Mouse (Mus musculus): ENCODE measurements around the gene Ccdc57. TPM values are rescaled to one million over a fixed set of nuclear protein-coding genes. Genes with fewer than 3 reads are reported as not detected.
"Not testable (repeated sequence)": the region's sequence is repeated elsewhere in the genome, so short reads cannot be mapped to it uniquely, and the experiment has no call there.

The Ccdc57 gene
- polyA plus RNA-seq, 1 experiment from 2014 or later: 9.2 TPM

DNA sequence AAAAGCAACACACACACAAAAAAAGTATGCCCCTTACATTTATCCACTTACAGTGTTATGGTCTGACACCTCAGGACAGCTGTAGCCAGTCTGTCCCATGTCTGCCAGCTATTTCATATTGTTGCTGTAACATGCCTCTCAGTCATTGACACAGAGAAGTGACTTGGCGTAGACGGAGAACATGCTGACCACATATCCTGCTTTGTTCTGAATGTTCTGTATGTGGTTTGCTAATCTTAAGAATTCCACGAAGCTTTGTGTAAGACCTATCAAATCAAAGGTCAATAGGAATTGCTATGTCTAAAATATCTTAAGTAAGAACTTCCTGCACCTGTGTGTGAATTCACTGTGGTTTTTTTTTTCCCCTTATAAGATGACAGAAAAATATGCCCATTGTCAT is 134.4 kb downstream of the Ccdc57 start:
- H3K4me1 ChIP-seq (ENCODE audit: insufficient read depth, low read length): peaks cover 22% of the 10 kb centered on the region
- H3K4me2 ChIP-seq (replicated peaks; ENCODE audit: low read depth, low read length): no peak overlapping the region
- H3K9me3 ChIP-seq (ENCODE audit: low read length): no peaks in the 10 kb centered on the region
- H3K27me3 ChIP-seq (ENCODE audit: insufficient read depth, low read length): no peaks in the 10 kb centered on the region
- no peak overlapping the region for H3K27ac ChIP-seq (ENCODE audit: low read length)
- ATAC-seq (ENCODE audit: low FRiP score, low TSS enrichment): no peak
- no peak overlapping the region for H3K4me3 ChIP-seq (ENCODE audit: low read length)
- no peak overlapping the region for H3K9ac ChIP-seq (replicated peaks; ENCODE audit: low read length)
- 88% methylated on average over 3 of the region's 3 CpGs for whole genome bisulfite sequencing
- H3K36me3 ChIP-seq (ENCODE audit: insufficient read depth, low read length): peaks cover 15% of the 10 kb centered on the region

DNA sequence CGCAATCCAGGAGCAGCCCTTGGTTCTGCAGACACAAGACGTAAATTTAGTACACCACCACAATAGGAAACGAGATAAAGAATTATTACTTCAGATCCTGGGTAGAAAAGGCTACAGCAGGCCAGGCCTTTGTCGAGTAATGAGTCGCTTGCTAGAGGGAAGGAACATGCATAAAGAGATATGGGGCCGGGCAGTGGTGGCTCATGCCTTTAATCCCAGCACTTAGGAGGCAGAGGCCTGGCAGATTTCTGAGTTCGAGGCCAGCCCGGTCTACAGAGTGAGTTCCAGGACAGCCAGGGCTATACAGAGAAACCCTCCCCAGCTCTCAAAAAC is 136.1 kb downstream of the Ccdc57 start:
- H3K9me3 ChIP-seq (ENCODE audit: low read length): no peaks in the 10 kb centered on the region
- peak; percentile 30 for ATAC-seq (ENCODE audit: low FRiP score, low TSS enrichment)
- H3K4me1 ChIP-seq (ENCODE audit: insufficient read depth, low read length): peaks cover 22% of the 10 kb centered on the region
- H3K4me3 ChIP-seq (ENCODE audit: low read length): peak overlapping the region; percentile 94
- H3K27me3 ChIP-seq (ENCODE audit: insufficient read depth, low read length): no peaks in the 10 kb centered on the region
- H3K36me3 ChIP-seq (ENCODE audit: insufficient read depth, low read length): peaks cover 29% of the 10 kb centered on the region
- WGBS: 23% methylated on average over 8 of the region's 8 CpGs
- H3K27ac ChIP-seq (ENCODE audit: low read length): peak overlapping the region; percentile 83
- peak overlapping the region; percentile 95 for H3K9ac ChIP-seq (replicated peaks; ENCODE audit: low read length)
- H3K4me2 ChIP-seq (replicated peaks; ENCODE audit: low read depth, low read length): peak overlapping the region; percentile 45

DNA sequence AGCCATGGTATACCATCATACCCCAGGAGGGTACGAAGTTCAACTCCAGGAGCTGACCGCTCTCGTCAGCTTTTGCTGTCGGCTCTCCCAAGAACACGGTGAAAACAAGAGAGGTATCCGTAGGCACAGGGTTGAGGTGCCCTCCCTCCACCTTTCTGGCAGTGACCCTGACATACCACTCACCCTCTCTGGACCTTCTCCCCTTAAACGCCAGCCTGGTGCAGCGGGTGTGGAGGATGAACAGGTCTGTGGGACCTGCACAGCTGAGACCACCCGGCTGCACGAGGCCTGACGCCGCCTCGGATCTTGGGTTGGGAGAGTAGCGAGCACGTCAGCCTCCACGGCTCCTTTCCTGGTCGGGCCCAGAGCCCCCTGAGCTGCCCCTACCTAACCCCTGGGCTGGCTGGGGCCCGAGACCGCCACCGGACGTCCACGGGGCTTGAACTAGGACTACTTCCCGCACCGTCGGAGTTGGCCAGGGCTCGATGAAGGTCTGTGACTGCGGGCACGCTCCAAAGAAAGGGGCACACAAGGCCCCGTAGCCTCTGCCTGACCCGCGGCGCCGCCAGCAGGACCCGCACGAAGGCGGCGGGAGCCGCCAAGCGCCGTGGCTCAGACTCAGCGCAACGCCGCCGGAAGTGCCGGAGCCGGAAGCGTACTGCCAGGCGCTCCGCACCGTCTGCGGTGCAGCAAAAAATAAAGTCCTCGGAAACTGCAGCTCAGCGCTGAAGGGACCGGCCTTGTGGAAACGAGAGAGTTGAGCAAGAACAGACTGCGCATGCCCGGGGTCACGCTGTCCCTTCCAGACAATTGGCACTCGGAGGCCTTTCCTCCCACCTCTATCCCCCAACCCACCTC is 136.7 kb downstream of the Ccdc57 start, which contains the start of gene Dus1l:
Gene Dus1l (minus strand): TSS at position 648 of the 858 bp plus-strand sequence.
- peaks cover 35% of the 10 kb centered on the region for H3K36me3 ChIP-seq (ENCODE audit: insufficient read depth, low read length)
- 2% methylated on average over 59 of the region's 59 CpGs for WGBS

DNA sequence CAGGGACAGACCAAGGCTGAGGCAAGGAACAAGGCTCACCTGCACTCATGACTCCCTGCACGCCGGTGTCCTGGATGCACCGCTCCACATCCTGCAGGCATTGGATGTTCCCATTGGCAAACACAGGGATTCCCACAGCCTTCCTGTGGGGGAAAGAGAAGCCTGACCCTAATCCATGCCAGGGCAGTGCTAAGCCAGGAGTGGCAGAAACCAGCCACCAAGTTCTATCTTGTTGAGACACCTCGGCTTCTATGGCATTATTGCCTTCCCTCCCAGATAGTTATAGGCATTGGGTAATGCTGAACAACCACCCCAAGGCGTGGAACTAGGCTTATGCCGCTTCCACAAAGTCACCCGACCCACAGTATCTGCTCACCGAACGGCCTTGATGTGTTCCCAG is 140.0 kb downstream of the Ccdc57 start:
- no peak for ATAC-seq (ENCODE audit: low FRiP score, low TSS enrichment)
- Histone ChIP-seq H3K4me2 (replicated peaks; ENCODE audit: low read depth, low read length) (no peak overlapping the region), H3K27ac (ENCODE audit: low read length) (no peak overlapping the region), H3K4me1 (ENCODE audit: insufficient read depth, low read length) (peaks cover 16% of the 10 kb centered on the region), H3K4me3 (ENCODE audit: low read length) (no peak overlapping the region), H3K9ac (replicated peaks; ENCODE audit: low read length) (no peak overlapping the region), H3K36me3 (ENCODE audit: insufficient read depth, low read length) (peaks cover 63% of the 10 kb centered on the region), H3K9me3 (ENCODE audit: low read length) (no peaks in the 10 kb centered on the region), H3K27me3 (ENCODE audit: insufficient read depth, low read length) (no peaks in the 10 kb centered on the region)
- WGBS: 94% methylated on average over 9 of the region's 9 CpGs

More for the DNA sequence above, 136.7 kb downstream of the Ccdc57 start, which contains the start of gene Dus1l:
- no peaks in the 10 kb centered on the region for H3K27me3 ChIP-seq (ENCODE audit: insufficient read depth, low read length)
- ATAC-seq (ENCODE audit: low FRiP score, low TSS enrichment): peak; percentile 87
- H3K4me2 ChIP-seq (replicated peaks; ENCODE audit: low read depth, low read length): peak within 1 kb of the TSS; percentile 93
- peaks cover 25% of the 10 kb centered on the region for H3K4me1 ChIP-seq (ENCODE audit: insufficient read depth, low read length)
- H3K9ac ChIP-seq (replicated peaks; ENCODE audit: low read length): peak within 1 kb of the TSS; percentile 95
- H3K27ac ChIP-seq (ENCODE audit: low read length): peak within 1 kb of the TSS; percentile 83
- peak within 1 kb of the TSS; percentile 94 for H3K4me3 ChIP-seq (ENCODE audit: low read length)
- no peaks in the 10 kb centered on the region for H3K9me3 ChIP-seq (ENCODE audit: low read length)

DNA sequence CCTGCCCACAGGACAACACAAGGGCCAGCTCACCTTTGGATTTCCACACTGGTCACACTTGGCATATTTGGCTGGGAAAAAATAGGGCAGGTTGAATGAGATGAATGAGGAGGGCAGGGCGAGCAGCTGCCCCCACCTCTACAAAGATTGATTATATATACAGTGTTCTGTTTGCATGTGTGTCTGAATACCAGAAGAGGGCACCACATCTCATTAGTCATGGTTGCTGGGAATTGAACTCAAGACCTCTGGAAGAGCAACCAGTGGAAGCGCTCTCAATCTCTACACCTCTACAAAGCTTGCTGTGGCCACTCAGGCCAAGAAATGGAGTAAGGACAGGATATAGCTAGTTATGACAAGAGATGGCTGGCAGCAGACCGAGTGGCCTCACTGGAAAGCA is 142.9 kb downstream of the Ccdc57 start:
- no peak for ATAC-seq (ENCODE audit: low FRiP score, low TSS enrichment)
- no peak overlapping the region for H3K27ac ChIP-seq (ENCODE audit: low read length)
- WGBS: 89% methylated on average over 3 of the region's 3 CpGs
- H3K4me1 ChIP-seq (ENCODE audit: insufficient read depth, low read length): peaks cover 14% of the 10 kb centered on the region
- no peaks in the 10 kb centered on the region for H3K27me3 ChIP-seq (ENCODE audit: insufficient read depth, low read length)
- H3K4me3 ChIP-seq (ENCODE audit: low read length): no peak overlapping the region
- peaks cover 76% of the 10 kb centered on the region for H3K36me3 ChIP-seq (ENCODE audit: insufficient read depth, low read length)
- no peak overlapping the region for H3K4me2 ChIP-seq (replicated peaks; ENCODE audit: low read depth, low read length)
- H3K9me3 ChIP-seq (ENCODE audit: low read length): no peaks in the 10 kb centered on the region
- H3K9ac ChIP-seq (replicated peaks; ENCODE audit: low read length): no peak overlapping the region

DNA sequence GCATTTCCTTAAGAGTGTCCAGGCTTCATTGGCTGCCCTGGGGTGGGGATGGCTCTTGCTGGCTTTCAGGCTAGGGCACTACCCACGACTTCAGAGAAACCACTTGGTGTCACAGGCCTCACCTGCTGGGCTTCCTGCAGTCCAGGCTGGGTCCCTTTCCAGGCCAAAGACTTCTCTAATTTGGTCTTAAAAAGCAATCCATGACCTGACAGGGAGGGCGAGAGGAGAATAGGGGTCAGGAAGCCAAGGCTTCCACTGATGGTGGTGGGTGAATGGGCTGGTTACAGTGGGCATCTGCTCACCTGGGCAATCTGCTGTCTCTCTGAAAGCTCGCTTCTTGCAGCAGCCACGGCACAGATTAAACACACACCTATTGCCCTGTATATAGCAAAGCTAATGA is 143.3 kb downstream of the Ccdc57 start:
- ATAC-seq (ENCODE audit: low FRiP score, low TSS enrichment): no peak
- no peaks in the 10 kb centered on the region for H3K27me3 ChIP-seq (ENCODE audit: insufficient read depth, low read length)
- WGBS: 88% methylated on average over 4 of the region's 4 CpGs

DNA sequence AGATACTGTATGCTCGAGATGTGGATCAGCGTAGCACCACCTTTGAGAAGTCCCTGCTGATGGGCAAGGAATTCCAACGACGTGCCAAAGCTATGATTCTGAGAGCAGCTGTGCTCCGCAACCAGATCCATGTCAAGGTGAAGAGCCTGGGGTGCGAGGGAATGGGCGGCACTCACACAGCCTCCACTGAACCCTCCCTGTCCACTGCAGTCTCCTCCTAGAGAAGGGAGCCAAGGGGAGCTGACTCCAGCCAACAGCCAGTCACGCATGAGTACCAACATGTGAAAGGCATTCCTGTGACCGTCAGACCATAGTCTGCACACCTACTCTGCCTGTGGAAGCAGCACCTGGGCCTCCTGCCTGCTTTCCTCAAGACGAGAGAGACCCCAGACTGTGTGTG is 144.2 kb downstream of the Ccdc57 start:
- not testable (repeated sequence) for H3K9ac ChIP-seq (replicated peaks; ENCODE audit: low read length); H3K9me3 ChIP-seq (ENCODE audit: low read length); H3K27ac ChIP-seq (ENCODE audit: low read length); H3K4me3 ChIP-seq (ENCODE audit: low read length); H3K27me3 ChIP-seq (ENCODE audit: insufficient read depth, low read length); H3K4me2 ChIP-seq (replicated peaks; ENCODE audit: low read depth, low read length)
- peaks cover 64% of the 10 kb centered on the region for H3K36me3 ChIP-seq (ENCODE audit: insufficient read depth, low read length)
- H3K4me1 ChIP-seq (ENCODE audit: insufficient read depth, low read length): peaks cover 13% of the 10 kb centered on the region
- peak; percentile 37; the same call in 1 of the 2 replicates for ATAC-seq (ENCODE audit: low FRiP score, low TSS enrichment)
- WGBS: 61% methylated on average over 9 of the region's 10 CpGs

More for the DNA sequence above, 143.3 kb downstream of the Ccdc57 start:
- H3K4me3 ChIP-seq (ENCODE audit: low read length): no peak overlapping the region
- H3K27ac ChIP-seq (ENCODE audit: low read length): no peak overlapping the region
- no peaks in the 10 kb centered on the region for H3K9me3 ChIP-seq (ENCODE audit: low read length)
- H3K36me3 ChIP-seq (ENCODE audit: insufficient read depth, low read length): peaks cover 72% of the 10 kb centered on the region
- no peak overlapping the region for H3K9ac ChIP-seq (replicated peaks; ENCODE audit: low read length)
- no peak overlapping the region for H3K4me2 ChIP-seq (replicated peaks; ENCODE audit: low read depth, low read length)
- peaks cover 11% of the 10 kb centered on the region for H3K4me1 ChIP-seq (ENCODE audit: insufficient read depth, low read length)

DNA sequence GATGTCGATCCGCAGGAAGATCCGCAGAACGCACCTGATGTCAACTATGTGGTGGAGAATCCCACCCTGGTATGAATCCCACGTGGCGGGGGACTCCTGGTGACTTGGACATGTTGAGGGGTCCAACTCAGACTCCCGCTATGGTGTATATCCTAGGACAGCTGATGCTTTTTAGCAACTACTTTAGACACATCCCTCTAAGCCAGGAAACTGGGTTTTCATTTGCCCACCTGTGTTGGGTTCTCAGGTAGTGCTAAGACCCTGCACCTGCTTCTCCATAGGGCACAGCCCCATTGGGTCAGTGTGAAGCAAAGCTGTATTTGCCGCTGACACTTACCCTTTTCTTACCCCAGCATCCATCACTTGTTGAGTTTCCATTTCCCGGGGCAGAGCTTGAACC is 147.5 kb downstream of the Ccdc57 start:
- Histone ChIP-seq H3K4me3 (ENCODE audit: low read length) (peak overlapping the region; percentile 98), H3K27ac (ENCODE audit: low read length) (no peak overlapping the region), H3K4me2 (replicated peaks; ENCODE audit: low read depth, low read length) (peak overlapping the region; percentile 97), H3K36me3 (ENCODE audit: insufficient read depth, low read length) (peaks cover 33% of the 10 kb centered on the region), H3K9ac (replicated peaks; ENCODE audit: low read length) (peak overlapping the region; percentile 82), H3K4me1 (ENCODE audit: insufficient read depth, low read length) (peaks cover 16% of the 10 kb centered on the region), H3K27me3 (ENCODE audit: insufficient read depth, low read length) (no peaks in the 10 kb centered on the region; the same call in 1 of the 2 replicates), H3K9me3 (ENCODE audit: low read length) (no peaks in the 10 kb centered on the region)
- ATAC-seq (ENCODE audit: low FRiP score, low TSS enrichment): no peak
- WGBS: 32% methylated on average over 9 of the region's 9 CpGs

DNA sequence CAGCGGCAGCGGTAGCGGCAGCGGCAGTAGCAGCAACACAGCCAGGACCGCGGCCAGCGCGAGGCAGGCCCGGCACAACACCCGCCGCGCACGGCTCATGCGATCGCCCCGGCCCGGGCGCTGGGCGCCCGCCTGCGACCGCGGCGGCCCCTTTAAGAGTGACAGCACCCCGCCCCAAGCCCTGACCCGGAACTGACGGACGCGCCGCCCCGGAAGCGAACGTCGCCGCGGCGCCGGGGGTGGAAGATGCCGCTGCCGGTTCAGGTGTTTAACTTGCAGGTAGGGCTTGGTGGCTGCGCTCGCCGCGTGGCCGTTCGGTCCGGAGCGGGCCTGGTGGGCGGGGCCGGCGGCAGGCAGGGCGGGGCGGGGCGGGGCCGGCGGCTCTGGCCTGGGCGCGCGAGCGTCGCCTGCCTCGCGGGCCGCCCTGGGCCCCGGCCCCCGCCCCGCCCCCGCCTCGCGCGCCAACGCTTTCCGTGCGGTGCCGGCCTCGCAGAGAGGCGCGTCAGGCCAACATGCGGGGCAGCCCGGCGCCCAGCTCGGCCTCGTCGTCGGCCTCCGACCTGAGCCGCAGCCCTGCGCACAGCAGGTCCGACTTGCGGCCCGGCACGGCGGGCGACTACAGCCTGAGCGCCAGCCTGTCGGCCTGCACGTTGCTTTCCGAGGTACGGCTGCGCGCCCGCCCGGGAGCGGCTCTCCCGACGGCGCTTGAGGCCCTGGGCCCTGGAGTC is 148.4 kb downstream of the Ccdc57 start, which contains the start of the genes Rfng and Gps1:
Gene Rfng (minus strand): TSS at position 144 of the 728 bp plus-strand sequence.
Gene Gps1 (plus strand): TSS at position 209 of the 728 bp plus-strand sequence.
- WGBS: 0% methylated on average over 85 of the region's 107 CpGs
- peak within 1 kb of the TSS; percentile 82 for H3K9ac ChIP-seq (replicated peaks; ENCODE audit: low read length)

More for the DNA sequence above, 148.4 kb downstream of the Ccdc57 start, which contains the start of the genes Rfng and Gps1:
- ATAC-seq (ENCODE audit: low FRiP score, low TSS enrichment): peak; percentile 85
- Histone ChIP-seq H3K4me3 (ENCODE audit: low read length) (peak within 1 kb of the TSS; percentile 98), H3K36me3 (ENCODE audit: insufficient read depth, low read length) (peaks cover 24% of the 10 kb centered on the region), H3K4me1 (ENCODE audit: insufficient read depth, low read length) (peaks cover 16% of the 10 kb centered on the region), H3K27ac (ENCODE audit: low read length) (peak within 1 kb of the TSS; percentile 72; the same call in 1 of the 2 replicates), H3K9me3 (ENCODE audit: low read length) (no peaks in the 10 kb centered on the region), H3K27me3 (ENCODE audit: insufficient read depth, low read length) (no peaks in the 10 kb centered on the region; the same call in 1 of the 2 replicates), H3K4me2 (replicated peaks; ENCODE audit: low read depth, low read length) (peak within 1 kb of the TSS; percentile 97)

Data from kidney, embryonic 16.5 days (tissue).